Mouse (Mus musculus) liver (tissue): ENCODE data around the gene Phgdh.

Experiments
- DNase-seq: peaks from one replicate; pipeline ENCODE4 v3.0.0-alpha.2; 2020; ENCODE audit warnings: mixed read lengths

Gene Phgdh

DNA sequence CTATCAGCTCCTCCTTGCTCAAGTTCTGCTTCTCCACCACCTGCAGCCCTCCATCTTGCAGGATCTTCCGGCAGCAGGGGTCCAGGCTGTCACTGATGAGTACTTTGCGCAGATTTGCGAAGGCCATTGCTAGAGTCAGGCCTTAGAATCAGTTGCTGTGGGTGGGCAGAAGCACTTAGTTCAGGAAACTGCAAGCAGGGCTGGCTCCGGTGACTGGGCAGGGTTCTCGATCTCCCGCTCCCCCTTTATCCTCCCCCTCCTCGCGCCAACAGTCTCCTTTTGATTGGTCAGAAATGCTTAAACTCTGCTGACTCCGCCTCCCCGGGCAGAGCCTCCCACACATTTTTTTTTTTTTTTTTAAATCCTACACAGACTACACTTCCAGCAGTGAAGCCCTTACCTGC is at the start of gene Phgdh:
Phgdh (minus strand) TSS at position 285 of the 404 bp plus-strand sequence.
- peak; percentile 82 for DNase-seq

DNA sequence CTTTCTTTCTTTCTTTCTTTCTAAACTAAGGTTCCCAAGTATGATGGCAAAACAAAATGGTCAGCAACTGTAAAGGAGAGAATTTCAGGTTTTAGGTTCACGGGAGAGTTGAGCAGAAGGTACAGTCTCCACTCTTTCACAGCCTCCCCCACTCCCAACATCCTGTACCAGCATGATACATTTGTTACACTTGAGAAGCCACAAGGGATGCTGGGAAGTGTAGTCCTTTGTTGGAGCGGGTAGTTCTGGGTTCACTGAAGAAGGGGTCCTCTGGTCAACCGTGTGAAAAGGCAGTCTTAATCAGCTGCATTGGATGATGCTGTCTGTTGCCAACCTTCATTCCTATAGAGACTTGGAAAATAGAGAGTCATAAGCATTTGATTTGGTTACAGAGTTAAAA is 49.5 kb upstream of the Phgdh start:
- no peak for DNase-seq

DNA sequence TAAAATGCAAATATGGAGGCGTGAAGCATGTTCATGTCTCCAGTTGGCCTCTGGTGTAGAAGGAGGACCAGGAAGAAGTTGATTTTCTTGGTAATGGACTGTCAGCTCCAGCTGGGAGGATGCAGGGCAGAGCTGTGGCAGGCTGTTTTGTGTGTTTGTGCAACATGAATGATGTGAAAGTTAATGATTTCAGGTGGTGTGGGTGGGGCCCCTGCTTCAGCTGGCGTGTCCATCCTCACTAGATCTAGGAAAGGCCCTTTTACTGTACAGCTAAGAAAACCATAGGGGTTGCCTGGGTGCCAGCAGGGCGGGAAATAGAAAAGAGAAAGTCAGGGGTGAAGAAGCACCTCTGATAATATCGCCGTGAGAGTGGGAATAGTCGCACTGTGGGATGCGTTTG is 48.0 kb upstream of the Phgdh start:
- no peak for DNase-seq

DNA sequence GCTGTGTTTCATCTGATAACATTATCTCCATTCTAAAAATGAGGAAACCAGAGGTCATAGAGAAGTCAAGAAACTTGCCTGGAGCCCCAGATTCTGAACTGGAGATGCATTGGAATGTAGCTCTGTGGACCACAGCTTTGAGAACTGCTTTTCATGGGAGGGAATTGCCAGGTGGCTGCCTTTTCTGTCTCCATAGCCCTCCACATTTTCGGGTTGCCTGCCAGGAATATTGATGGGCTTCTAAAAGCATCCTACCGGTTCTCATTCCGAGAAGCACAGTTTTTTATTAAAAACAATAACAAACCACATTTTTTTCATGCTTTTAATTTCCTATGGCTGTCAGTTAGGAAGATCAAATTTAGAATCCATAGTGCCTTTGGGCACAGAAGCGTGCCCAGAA is 47.3 kb upstream of the Phgdh start:
- no peak for DNase-seq

DNA sequence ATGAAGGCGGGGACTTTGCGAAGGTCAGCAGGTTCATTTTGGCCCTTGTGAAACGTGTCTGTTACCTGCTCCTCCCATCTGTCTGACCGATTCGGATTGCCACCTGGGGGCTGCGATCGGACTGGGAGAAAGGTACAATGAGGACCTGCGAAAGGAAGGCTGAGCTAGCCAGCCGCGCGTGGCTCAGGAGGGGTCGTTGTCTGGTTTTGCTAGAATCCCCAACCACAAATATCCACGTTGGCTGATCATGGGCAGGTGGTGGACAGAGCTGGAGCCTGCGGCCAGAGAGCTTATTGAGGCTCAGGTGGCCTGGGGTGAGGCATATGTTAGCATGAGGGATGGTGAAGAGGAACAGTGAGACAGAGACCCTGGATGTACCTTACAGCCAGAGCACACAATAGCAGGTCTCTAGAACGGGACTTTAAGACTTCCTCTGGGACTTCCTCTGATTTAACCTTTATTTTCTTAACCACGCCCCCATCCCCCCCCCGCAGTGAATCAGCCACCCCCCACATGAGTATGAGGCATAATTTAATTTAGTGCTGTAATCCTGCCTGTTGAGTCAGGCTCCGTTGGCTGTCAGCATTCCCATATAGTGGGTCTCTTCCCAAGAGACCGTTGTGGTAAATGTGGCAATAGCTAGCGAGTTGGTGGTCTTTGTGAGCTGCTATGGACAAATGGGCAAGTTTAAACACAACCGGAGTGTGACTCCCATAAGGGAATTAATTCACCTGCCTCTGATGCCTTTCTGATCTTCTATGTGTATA is 43.4 kb upstream of the Phgdh start:
- DNase-seq: no peak

DNA sequence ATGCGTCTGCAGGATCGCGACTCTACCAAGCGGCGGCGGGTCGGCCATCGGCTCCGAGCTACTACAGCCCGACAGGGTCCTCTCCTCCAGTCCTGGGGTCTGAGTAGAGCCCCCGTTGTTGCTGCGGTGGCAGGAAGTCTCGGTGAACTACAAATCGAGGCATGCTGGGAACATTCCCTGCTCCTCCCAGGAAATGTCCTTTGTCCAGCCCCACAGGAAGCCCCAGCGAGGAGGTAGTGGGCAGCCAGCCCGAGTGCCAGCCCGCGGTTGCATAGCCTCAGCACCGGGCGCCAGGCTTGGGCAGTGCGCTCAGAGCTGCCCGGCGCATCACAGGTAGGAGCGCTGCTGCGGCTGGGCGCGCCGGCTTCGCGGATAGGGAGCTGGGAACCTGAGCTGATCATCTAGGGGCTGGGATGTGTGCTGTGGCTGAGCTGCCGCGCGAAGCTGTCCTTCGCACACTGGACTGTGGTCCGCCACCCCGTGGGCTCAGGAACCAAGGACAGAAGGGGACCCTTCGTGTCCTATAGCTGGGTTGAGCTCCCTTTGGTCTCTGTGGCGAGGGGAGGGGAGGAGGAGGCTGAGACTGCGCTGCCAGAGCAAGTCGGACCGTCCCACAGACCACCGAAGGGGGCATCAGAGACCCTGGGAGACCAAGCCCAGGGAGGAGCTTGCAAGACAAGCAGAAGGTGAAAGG is 42.6 kb upstream of the Phgdh start, which contains the start of gene Zfp697:
Zfp697 (plus strand) TSS at position 216 of the 694 bp plus-strand sequence.
- peak; percentile 50 for DNase-seq

DNA sequence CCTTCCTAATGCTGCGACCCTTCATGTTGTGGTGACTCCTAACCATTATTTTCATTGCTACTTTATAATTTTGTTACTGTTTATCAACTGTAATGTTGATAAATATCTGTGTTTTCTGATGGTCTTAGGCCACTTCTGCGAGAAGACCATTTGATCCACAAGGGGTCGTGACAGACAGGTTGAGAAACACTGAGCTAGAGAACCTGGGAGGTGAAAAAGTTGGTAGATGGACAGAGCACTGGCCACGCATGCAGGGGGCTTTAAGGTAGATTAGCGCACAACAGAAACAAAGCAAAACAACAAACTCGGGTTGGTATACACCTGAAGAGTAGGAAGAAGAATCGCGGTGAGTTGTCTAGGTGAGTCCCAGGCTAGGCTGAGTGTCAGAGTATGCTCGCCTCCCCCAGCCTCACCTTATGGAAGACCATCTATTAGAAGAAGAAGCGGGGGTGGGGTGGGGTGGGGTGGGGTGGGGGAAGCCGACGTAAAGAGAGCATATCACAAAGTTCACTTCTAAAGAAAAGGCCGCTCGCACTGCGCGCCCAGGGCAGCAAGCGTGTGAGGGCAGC is 42.0 kb upstream of the Phgdh start:
- no peak for DNase-seq

DNA sequence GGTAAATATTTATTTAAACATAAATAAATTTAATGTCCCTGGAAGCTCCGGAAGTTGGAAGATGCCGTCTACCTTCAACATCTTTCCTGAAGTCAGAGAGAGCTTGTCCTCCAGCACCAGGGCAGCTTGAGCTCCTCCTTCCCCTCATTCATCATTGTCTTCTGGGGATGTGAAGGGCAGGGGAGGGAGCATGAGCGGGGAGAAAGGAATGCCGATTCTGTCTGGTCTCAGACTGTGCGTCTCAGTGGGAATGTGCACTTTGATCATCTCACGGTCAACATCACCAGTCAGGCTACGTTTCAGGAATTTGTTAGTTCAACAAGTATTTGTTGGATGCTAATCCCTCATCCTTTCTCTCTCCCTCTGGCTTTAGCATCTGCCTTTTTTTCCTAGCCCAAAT is 39.4 kb upstream of the Phgdh start:
- no peak for DNase-seq

DNA sequence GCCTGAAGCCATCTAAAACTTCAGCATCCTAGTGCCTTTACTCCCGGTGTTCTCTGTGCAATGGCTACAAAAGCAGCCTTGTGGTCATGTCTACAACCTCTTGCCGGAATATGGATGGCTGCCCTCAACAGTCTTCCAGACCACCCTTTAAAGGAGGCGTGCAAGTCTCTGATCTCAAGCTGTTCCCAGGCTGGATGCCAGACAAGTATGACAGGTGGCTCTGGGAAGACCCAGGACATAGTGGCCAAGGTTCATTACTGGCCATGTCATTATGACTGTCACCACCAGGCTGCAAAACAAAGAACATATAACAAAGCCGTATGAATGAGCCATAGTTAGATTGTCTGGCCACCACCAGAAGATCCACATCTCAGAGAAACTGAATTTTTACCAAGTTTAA is 38.5 kb upstream of the Phgdh start:
- no peak for DNase-seq

DNA sequence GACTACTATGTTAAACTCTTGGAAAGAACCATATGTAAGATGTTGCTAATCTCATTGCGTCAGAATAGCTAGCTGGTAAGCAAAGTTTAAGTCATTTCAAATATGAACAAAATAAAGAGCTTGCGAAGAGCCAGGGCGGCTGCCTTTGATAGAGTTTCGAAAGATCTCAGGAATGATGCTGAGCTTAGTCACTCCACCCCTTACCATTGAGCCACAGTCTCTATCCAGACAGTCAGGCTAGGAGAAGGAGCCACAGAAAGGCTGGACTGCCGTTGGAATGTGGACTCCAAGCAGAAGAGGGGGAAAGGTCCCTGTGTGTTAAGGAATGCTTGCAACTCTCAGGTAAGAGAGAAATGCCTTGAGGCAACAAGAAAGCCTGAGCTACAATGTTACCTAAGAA is 35.2 kb upstream of the Phgdh start:
- DNase-seq: no peak

DNA sequence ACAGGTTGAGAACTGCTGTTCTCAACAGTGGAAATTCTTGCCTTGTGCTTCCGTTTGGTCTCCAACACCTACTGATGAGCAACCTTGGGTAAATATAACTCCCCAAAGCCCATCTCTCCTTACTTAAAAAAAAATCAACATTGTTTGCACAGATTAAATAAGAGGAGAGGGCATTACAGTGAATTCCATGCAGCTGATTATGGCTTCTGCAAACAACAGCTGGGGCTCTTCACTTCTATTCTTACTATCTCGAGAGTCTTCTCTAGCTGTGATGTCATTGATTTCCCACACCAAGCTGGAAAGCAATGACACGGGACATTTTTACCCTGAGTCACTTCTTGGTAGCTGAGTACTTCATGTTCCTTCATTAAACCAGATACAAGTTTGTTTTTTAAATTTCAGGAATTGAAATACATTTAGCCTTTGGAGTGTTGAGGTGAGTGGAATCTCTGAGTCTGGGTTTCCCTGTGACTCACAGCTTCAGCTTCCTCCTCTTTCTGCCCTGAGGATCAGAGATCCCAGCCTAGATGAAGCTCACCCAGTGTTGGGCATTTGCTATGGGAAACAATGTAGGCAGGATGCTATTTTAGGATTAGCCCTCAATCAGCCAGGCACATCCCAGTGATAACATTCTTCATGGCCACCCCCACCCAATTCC is 34.4 kb upstream of the Phgdh start:
- DNase-seq: no peak

DNA sequence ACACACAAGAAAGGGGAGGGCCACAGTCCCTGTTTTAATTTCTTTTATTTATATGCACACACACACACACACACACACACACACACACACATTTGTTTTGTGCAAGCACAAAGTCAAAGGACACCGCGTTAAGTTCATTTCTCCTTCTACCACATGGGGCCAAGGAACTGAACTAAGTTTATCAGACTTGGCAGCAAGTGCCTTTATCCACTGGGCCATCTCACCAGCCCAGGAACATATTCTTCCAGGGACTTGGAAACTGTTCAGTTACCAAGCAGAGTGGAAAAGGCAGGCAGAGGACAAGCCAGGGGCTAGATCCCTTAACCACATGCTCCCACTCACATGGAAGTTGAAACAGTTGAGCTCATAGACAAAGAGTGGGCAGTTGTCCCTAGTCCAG is 29.0 kb upstream of the Phgdh start:
- DNase-seq: no peak

DNA sequence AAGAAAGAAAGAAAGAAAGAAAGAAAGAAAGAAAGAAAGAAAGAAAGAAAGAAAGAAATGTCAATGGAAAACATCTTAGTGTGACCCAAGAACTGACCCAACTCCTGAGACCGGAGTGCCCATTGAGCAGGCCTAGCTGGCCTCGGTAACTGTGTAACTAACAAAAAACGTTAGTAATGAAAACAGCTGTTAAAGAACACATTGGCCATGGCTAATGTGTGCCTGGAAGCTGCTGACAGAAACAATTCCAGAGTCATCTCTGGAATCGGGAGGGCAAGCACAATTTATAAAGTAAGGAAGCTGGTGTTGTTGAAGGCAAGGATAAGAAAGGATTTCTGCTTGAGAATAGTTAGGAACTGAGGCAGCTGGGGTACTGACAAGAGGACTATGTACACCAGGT is 28.5 kb upstream of the Phgdh start:
- DNase-seq: no peak

DNA sequence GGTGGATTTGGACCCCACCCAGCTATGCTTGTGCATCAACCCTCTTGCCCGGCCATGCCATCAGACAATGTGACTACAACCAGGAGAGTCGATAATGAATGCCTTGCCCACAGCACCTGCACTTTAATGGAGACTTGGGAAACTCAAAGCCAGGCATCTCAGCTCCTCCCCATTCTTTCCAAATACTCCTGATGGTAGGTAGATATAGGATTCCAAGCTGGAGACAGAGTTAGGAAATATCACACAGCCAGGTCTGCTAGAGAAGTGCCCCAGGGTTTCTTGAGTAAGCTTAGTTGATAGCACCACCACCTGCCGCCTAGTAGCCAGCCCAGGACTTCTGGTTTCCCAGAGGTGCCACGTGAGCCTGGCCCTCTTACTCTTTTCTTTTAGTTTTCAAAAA is 27.0 kb upstream of the Phgdh start:
- no peak for DNase-seq

DNA sequence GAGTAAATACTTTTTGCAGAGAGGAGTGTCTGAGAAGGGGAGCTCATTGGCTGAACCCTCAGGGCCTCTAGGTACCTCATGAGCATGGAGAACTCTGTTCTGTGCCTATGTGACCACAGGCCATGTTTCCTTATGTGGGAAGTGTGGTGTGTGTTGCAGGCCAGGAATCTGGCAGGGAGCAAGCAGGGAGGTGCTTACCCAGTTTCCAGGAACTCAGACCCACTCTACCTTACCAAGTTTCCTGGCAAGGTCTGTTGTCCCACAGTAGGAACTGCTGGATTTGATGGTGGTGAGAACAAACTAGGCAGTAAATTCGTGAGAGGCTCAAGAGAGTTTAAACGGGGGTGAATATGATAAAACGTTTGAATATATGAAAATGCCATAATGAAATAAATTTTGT is 26.3 kb upstream of the Phgdh start:
- no peak for DNase-seq

DNA sequence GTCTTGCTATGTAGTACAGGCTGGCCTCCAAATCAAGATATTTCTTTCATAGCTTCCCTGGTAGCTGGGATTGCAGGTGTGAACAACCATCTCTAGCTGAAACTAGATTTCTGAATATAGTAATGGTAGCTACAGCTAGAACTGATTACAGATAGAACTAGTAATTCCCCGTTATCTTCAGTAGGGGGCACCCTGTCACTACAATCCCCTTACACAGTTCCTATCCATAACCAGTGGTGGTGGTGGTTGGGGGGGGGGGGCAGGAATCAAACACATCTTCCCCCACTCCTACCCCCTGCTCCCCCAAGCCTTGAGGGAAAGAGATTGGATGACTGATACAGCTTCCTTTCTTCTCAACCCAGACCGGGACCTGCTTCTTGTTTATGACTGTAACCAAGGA is 23.0 kb upstream of the Phgdh start:
- no peak for DNase-seq

DNA sequence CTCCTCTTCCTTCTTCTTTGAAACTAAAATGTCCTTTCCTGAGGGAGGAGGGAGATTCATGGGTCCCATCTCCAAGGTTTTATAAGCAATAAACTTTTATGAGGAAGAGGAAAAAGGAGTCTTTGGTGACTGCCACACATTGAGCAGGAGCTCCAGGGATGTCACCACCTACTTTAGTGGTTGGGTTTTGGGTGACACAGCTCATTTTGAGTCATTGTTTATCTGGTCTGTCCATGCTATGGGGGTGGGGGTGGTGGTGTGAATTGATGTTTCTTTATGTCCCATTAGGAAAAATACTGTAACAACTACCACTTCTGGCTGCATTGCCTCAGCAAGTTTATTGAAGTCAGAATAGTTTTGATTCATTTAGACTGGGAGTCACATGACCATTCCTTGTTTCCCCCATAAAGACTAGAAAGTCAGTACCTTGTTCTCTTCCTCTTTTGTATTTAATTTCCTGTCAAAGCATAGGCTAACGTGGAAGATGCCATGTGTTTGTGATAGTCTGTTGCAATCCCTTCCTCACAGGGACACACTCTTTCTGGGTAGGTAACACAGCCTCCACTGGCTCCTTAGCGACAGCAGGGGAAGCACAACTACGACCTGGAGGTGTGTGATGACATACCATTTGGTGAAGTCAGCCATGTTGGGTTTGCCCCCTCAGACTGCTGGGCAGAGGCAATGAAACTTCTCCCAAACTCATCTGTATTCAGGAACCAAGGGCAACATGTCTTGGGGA is 17.0 kb upstream of the Phgdh start:
- DNase-seq: no peak

DNA sequence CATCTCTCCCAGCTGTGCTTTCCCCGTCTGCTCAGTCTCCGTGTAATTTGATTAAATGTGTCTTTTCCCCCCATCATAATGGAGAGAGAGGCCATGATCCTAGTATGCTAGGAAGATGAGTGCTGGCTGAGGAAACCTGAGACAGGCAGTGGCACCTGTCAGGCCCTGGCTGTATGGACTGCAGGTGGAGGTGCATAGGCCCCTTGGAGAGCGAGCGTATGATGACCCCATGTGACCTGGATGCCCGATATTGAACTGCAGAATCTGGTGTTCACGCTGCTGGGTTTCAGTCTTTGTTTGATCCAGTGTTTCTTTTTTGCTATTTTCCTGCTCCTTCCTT is 16.2 kb upstream of the Phgdh start:
- DNase-seq: no peak

DNA sequence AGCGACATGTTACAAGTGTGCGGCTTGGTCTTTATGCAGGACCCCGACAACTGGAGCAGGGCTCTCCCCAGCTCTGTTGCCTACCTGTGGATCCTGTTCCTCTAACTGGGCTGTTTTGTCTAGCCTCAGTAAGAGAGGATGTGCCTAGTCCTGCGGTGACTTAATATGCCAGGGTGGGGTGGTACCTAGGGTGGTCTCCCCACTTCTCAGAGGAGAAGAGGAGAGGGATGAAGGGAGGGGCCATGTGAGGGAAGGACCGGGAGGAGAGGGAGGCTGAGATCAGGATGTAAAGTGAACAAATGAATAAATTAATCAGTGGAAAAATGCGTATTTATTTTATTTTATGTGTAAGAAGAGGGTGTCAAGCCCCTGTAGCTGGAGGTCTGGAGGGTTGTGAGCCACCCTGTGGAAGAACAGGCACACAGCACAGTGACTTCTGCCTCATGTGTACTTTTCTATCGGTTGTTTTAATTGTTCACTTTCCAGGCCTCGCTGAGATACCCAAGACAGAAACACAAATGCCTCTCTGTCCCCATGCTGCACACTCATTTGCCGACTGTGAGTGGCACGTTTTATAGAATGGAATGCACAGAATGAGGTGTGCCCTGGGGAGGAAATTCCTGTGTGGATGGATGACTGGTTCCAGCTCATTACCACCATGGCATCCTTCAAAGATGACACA is 15.7 kb upstream of the Phgdh start:
- DNase-seq: no peak

DNA sequence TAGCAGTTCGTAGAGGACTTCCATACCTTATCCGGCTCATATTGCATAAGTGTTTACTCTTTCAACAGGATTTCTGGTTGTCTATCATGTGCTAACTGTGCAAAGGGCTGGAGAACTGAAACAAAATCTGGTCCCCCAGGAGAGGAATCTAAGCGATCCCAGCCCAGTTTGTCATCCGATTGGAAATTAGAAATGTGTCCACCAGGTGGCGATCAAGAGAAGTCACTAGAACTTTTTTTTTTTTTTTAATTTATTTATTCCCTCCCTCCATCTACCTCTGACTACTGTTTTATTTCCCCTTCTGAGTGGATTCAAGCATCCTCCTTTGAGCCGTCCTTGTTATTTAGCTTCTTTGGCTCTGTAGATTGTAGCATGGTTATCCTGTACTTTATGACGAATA is 14.1 kb upstream of the Phgdh start:
- DNase-seq: peak; percentile 47

DNA sequence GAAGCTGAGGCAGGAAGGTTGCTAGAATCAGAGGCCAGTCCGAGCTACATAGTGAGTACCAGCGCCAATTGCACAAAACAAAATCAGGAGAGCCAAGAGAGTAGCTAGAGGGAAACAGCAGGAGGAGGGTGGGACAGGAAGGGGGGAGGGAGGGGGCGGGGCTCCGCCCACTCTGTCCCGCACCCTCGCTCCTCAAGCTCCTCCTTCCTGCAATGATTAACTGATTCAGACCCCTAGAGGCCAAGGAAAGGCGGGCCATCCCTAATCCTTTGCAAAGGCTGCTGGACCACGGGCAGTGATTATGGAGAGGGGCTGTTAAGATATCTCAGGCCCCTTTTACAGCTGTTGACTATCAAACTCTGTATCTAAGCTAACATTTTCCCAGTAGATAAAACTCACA is 8.9 kb upstream of the Phgdh start:
- peak; percentile 36 for DNase-seq

DNA sequence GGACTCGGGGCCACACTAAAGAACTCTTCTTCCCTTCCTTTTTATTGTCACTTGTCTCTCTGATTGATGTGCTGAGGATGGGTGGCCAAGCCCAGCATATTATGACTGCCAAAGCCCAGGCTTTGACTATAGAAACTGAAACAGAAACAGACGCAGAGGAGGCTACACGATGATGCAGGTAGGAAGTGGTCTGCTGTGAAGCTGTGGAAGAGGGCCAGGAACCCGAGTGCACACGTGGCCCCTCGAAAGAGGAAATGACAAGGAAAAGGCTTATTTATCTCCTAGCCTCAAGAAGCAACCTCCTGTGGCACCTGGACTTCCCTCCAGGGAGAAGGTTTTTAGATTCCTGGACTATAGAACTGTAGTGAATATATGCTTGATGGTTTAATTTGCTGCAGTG is 8.3 kb upstream of the Phgdh start:
- no peak for DNase-seq

DNA sequence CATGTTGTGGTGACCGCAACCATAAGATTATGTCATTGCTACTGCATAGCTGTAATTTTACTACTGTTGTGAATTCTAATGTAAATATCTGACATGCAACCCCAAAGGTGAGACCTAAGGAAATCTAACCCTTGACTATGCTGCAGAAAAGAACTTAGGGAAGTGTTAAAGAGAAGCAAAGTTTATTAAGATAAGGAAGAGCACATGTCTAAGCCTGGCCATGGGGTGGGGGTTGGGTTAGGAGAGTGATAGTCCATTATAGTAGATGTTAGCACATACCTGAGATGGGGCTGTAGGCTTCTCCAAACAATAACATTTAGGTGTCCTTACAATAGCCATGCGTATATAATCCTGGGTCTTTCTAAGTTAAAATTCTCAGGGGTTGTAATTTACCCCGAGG is 3.4 kb upstream of the Phgdh start:
- no peak for DNase-seq
